Mouse (Mus musculus) liver, embryonic 11.5 days (tissue): Measurements from ENCODE around the gene Sfmbt2. TPM values are rescaled to one million over a fixed set of nuclear protein-coding genes. Genes with fewer than 3 reads are reported as not detected.

Experiments used
- ATAC-seq: fragments of 200-750 bp; cut with Nextera tagmentation; replicated peaks from 2 replicates; pipeline ENCODE4 v1.8.0; 2017; ENCODE audit warnings: moderate number of reproducible peaks, mild to moderate bottlenecking, moderate TSS enrichment, moderate library complexity; ENCODE audit not compliant: low FRiP score
- DNase-seq: peaks from one replicate; pipeline ENCODE4 v3.0.0-alpha.2; 2017; ENCODE audit warnings: low spot score
- H3K27ac ChIP-seq: fragments of 300-500 bp; sonication (generic); 2 replicates; pipeline ENCODE4 v1.5.1; 2014; ENCODE audit warnings: mild to moderate bottlenecking, low read depth, low read length, control low read depth
- H3K27me3 ChIP-seq: fragments of 300-500 bp; sonication (generic); replicated peaks from 2 replicates; pipeline ENCODE4 v1.6.1; 2014; ENCODE audit warnings: low read length, mixed read lengths; ENCODE audit not compliant: control insufficient read depth, insufficient read depth
- H3K36me3 ChIP-seq: fragments of 300-500 bp; sonication (generic); 2 replicates; pipeline ENCODE4 v1.6.1; 2014; ENCODE audit warnings: mild to moderate bottlenecking, low read length, moderate library complexity, mixed read lengths; ENCODE audit not compliant: control insufficient read depth, insufficient read depth
- H3K4me1 ChIP-seq: fragments of 300-500 bp; sonication (generic); replicated peaks from 2 replicates; pipeline ENCODE4 v1.6.1; 2014; ENCODE audit warnings: low read length, mixed read lengths; ENCODE audit not compliant: control insufficient read depth, insufficient read depth
- H3K4me2 ChIP-seq: fragments of 300-500 bp; sonication (generic); 2 replicates; pipeline ENCODE4 v1.6.1; 2014; ENCODE audit warnings: mild to moderate bottlenecking, control low read depth, moderate library complexity
- H3K4me3 ChIP-seq: fragments of 300-500 bp; sonication (generic); 2 replicates; pipeline ENCODE4 v1.5.1; 2014; ENCODE audit warnings: low read depth, low read length, control low read depth
- H3K9ac ChIP-seq: fragments of 300-500 bp; sonication (generic); 2 replicates; pipeline ENCODE4 v1.6.1; 2014; ENCODE audit warnings: low read depth, low read length, control low read depth
- H3K9me3 ChIP-seq: fragments of 300-500 bp; sonication (generic); 2 replicates; pipeline ENCODE4 v1.6.1; 2016; ENCODE audit warnings: low read length, inconsistent platforms, mixed read lengths; ENCODE audit not compliant: control insufficient read depth
- WGBS: fragments of 180-500 bp; shearing (Covaris S2); extraction: QIAGEN DNeasy Blood & Tissue Kit; methylation state at CpG from one replicate; pipeline ENCODE4 v1.1.7; 2014; 5-methylcytosine and 5-hydroxymethylcytosine counted together
- polyA plus RNA-seq: library from polyadenylated mRNA; unstranded; fragments of >200 nt; fragmentation: Nextera tagmentation; extraction: Ambion mirVana; gene quantifications from 2 replicates; pipeline ENCODE4 v1.2.1, GENCODE M21; 2014

The Sfmbt2 gene
- polyA plus RNA-seq, 1 experiment from 2014 or later: 1.9 TPM

DNA sequence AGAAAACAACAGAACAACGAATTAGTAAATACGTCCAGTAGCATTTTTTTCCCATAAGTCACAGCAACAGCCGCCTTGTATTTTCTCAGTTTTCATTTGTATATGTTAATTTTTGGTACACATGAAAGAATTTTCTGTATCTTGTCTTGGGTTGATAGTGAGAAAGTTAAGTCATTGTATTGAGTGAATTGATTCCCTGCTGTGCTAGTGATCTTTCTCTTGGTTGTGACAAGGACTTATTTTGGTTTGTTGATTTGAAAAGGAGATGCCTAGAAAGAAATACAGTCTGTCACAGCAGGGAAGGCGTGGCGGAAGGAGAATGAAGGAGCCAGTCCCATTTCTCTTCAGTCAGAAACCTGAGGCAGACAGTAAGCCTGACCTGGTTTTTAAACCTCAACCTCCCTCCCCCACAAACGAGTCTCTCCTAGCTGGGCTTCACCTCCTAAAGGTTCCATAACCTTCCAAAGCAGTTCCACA is 50.7 kb downstream of the Sfmbt2 start:
- H3K27ac ChIP-seq: no peak overlapping the region
- ATAC-seq: no peak
- 74% methylated on average over 6 of the region's 6 CpGs for WGBS

DNA sequence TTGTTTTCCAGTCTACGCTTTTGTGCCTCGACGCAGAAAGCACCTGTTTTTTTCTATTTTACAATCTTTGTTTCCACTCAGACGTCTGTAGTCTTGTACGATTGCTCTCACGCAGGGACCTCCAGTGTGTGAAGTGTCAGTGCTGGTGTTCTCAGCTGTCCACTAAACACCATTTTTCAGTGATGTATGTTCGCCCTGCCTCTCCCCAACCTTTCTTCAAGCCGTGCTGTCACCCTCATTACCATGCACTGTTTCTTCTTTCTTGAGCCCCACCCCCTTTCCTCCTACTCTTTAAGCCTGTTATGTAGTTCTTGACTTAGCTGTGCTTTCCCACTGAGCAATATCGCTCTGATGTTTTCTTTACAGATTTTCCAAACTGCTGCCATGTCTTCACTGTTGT is 67.0 kb downstream of the Sfmbt2 start:
- ATAC-seq: no peak
- H3K4me2 ChIP-seq: no peak overlapping the region
- H3K9ac ChIP-seq: no peak overlapping the region
- 62% methylated on average over 9 of the region's 9 CpGs for WGBS
- no peak overlapping the region for H3K4me3 ChIP-seq
- H3K4me1 ChIP-seq: no peaks in the 10 kb centered on the region
- H3K27me3 ChIP-seq: no peaks in the 10 kb centered on the region
- H3K9me3 ChIP-seq: no peaks in the 10 kb centered on the region
- H3K27ac ChIP-seq: no peak overlapping the region
- no peak for DNase-seq
- no peaks in the 10 kb centered on the region for H3K36me3 ChIP-seq

More for the DNA sequence above, 50.7 kb downstream of the Sfmbt2 start:
- Histone ChIP-seq H3K4me3 (no peak overlapping the region), H3K9ac (no peak overlapping the region), H3K9me3 (no peaks in the 10 kb centered on the region), H3K36me3 (no peaks in the 10 kb centered on the region), H3K27me3 (no peaks in the 10 kb centered on the region), H3K4me1 (no peaks in the 10 kb centered on the region), H3K4me2 (no peak overlapping the region)
- DNase-seq: no peak

DNA sequence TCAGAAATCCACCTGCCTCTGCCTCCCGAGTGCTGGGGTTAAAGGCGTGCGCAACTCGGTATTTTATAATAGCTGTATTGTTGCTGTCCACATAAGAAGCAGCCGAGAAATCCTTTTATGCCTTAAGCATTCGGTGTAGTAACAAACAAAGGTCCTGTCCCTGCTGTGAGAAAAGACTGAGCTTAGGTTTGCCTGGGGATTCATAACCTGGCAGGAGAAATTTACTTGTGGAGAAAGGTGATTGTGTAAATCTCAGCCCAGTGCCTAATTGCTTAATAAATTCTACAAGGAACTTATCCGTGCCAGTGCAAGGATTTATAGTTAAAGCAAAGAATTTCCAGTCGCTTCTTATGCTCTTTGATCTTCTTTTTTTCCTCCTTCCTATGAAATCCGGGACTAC is 71.5 kb downstream of the Sfmbt2 start:
- WGBS: 85% methylated on average over 9 of the region's 9 CpGs
- no peak overlapping the region for H3K9ac ChIP-seq

DNA sequence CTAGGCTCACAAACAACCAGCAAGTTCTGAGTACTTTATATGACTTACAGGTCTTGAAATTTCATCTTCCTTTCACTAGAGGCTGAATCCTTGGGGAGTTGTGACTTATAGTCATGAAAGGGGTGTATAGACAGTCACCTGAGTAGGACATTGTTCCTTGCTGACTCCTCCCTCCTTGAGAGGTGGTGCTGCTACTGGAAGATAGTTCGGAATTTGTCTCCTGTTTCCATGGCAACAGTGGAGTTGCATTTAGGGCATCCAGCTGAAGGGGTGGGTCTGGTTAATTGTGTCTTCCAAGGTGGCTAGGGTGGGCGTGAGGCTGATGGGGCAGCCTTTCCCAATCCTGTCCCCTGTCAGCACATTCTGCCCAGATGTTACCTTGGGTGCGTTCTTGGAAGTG is 83.3 kb downstream of the Sfmbt2 start:
- ATAC-seq: no peak
- Histone ChIP-seq H3K9ac (no peak overlapping the region), H3K27ac (no peak overlapping the region), H3K4me1 (no peaks in the 10 kb centered on the region), H3K36me3 (no peaks in the 10 kb centered on the region), H3K27me3 (no peaks in the 10 kb centered on the region), H3K9me3 (no peaks in the 10 kb centered on the region), H3K4me3 (no peak overlapping the region), H3K4me2 (no peak overlapping the region)
- WGBS: 66% methylated on average over 3 of the region's 3 CpGs
- DNase-seq: no peak

More for the DNA sequence above, 71.5 kb downstream of the Sfmbt2 start:
- no peaks in the 10 kb centered on the region for H3K36me3 ChIP-seq
- ATAC-seq (no peak), DNase-seq (no peak)
- no peaks in the 10 kb centered on the region for H3K4me1 ChIP-seq
- no peak overlapping the region for H3K4me3 ChIP-seq
- no peaks in the 10 kb centered on the region for H3K27me3 ChIP-seq
- no peak overlapping the region for H3K27ac ChIP-seq
- H3K9me3 ChIP-seq: no peaks in the 10 kb centered on the region
- no peak overlapping the region for H3K4me2 ChIP-seq

DNA sequence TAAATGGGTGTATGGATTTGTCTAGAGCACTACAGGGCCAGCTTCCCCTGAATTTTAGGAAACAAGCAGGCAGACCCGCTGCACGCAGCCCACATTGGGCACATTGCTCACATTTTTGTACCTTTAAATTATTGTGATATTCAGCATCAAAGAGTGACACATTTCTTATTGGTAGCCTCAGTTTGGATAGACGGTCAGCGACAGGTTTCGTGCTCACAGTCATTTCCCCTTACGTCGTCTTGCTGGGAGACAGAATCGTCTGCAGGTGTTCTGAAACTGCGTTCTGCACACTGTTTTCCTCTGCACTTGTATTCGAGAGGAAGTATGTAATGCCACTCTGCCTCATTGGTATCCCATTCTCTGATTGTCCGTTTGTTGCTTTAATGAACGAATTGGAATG is 88.0 kb downstream of the Sfmbt2 start:
- DNase-seq (no peak), ATAC-seq (no peak)
- no peak overlapping the region for H3K4me3 ChIP-seq
- no peaks in the 10 kb centered on the region for H3K27me3 ChIP-seq
- no peak overlapping the region for H3K4me2 ChIP-seq
- no peaks in the 10 kb centered on the region for H3K36me3 ChIP-seq
- H3K27ac ChIP-seq: no peak overlapping the region
- no peak overlapping the region for H3K9ac ChIP-seq
- no peaks in the 10 kb centered on the region for H3K4me1 ChIP-seq
- H3K9me3 ChIP-seq: no peaks in the 10 kb centered on the region
- WGBS: 85% methylated on average over 12 of the region's 12 CpGs

DNA sequence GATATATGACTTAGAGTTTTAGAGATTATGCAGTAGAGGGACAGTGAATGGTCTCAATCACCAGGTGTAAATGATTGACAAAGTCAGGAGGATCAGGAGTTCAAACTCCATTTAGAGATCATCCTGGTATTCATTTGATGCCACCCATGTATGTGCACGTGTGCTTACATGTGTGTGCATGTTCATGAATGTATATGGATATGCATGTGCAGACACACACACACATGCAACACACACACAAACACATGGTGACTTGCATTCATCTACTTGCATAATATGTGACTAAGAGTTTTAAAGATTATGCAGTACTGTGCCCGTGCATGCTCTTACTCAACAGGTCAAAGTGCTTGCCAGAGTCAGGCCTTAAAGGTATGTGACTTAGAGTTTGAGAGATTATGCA is 146.2 kb downstream of the Sfmbt2 start:
- no peaks in the 10 kb centered on the region for H3K4me1 ChIP-seq
- no peaks in the 10 kb centered on the region for H3K36me3 ChIP-seq
- no peak overlapping the region for H3K4me3 ChIP-seq
- no peaks in the 10 kb centered on the region for H3K9me3 ChIP-seq
- ATAC-seq (no peak), DNase-seq (no peak)
- no peak overlapping the region for H3K4me2 ChIP-seq
- H3K27ac ChIP-seq: no peak overlapping the region
- no peaks in the 10 kb centered on the region for H3K27me3 ChIP-seq
- no peak overlapping the region for H3K9ac ChIP-seq
- WGBS: 74% methylated on average over 2 of the region's 2 CpGs

DNA sequence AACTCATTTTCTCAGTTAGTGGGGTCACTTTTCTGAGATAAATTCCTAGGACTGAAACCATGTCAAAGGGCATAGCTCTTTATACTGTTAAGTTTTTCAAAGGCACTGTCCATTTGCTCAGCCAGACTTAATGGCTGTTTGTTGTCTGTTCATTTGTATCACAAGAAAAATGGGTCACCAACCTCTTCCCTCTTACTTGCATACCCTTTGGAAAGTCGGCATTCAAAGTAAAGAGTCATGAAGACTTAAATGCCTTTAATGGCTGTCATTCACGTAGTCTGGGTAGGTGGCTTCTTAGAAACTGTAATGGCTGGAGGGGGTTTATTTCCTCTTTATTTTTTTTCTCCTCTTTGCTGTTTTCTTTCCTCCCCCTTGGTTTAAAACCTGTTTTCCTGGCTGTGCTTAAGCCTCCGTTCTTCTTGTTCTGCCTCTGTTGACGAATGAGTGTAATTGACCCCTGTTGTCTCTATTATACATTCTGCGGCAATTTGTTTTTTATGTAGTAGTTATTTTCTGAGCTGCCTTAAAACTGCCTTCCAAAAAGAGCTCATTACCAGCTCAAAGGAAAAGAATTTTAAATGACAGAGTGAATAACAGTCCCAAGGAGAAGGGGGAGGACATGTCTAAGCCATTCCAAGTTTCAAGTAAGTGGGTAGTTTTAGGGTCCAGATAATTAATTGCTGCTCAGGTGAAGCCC is 151.6 kb downstream of the Sfmbt2 start:
- no peaks in the 10 kb centered on the region for H3K27me3 ChIP-seq
- H3K4me1 ChIP-seq: no peaks in the 10 kb centered on the region
- no peak overlapping the region for H3K4me3 ChIP-seq
- 70% methylated on average over 5 of the region's 5 CpGs for WGBS
- H3K9me3 ChIP-seq: no peaks in the 10 kb centered on the region
- no peak for ATAC-seq
- no peak overlapping the region for H3K9ac ChIP-seq
- no peak overlapping the region for H3K4me2 ChIP-seq
- DNase-seq: no peak
- H3K27ac ChIP-seq: no peak overlapping the region
- H3K36me3 ChIP-seq: no peaks in the 10 kb centered on the region

DNA sequence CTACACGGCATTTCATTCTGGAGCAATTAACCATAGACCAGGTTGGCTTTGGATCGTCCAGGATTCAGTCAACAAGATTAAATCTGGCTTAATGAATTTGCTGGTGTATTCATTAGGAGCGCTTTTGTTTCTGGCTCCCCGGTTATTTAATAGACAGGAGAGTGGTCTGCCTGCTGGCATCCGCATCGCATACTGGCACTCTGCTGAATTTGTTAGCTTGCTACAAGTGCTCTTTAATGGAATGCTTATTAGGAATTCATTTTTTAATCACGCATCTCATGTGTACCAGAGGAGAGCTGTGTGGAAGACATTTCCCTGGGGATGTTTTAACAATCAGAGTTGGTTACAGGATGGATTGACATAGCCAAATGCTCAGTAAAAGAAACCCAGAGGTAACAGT is 155.3 kb downstream of the Sfmbt2 start:
- DNase-seq (no peak), ATAC-seq (no peak)
- Histone ChIP-seq H3K4me2 (no peak overlapping the region), H3K4me1 (no peaks in the 10 kb centered on the region), H3K4me3 (no peak overlapping the region), H3K9me3 (no peaks in the 10 kb centered on the region), H3K27ac (no peak overlapping the region), H3K36me3 (no peaks in the 10 kb centered on the region), H3K9ac (no peak overlapping the region), H3K27me3 (no peaks in the 10 kb centered on the region)
- 90% methylated on average over 7 of the region's 7 CpGs for WGBS

DNA sequence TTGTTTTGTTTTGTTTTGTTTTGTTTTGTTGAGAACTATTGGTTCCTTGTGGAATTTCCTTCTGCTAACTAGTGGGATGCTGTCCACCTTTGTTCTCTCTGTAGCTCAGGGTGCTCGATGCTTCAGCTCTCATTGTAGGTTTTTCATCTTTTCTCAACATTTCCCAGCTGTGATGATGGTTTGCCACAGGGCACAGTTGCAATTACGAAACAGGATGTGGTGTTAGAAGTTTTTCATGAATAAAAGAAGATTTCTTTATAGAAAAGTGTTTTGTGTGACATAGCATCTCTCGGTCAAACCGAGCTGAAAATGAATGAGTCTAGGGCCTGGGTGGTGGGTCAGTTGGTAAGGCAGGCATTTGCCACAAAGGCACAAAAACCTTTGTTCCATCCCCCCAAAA is 171.5 kb downstream of the Sfmbt2 start:
- H3K9me3 ChIP-seq: no peaks in the 10 kb centered on the region
- no peak overlapping the region for H3K4me2 ChIP-seq
- no peaks in the 10 kb centered on the region for H3K36me3 ChIP-seq
- no peak overlapping the region for H3K9ac ChIP-seq
- ATAC-seq: no peak
- no peak overlapping the region for H3K27ac ChIP-seq
- H3K4me1 ChIP-seq: no peaks in the 10 kb centered on the region
- no peaks in the 10 kb centered on the region for H3K27me3 ChIP-seq
- H3K4me3 ChIP-seq: no peak overlapping the region
- 81% methylated on average over 4 of the region's 4 CpGs for WGBS
- no peak for DNase-seq
